Comparison of ENCODE assay signal across 18 mouse cellular contexts in genomic region chr1:160145606-160146005, GRCm38 (mm10). TPM values are rescaled to one million over a fixed set of nuclear protein-coding genes. Genes with fewer than 3 reads are reported as not detected.
"Had no signal": no experiment of that assay in that cellular context is flagged by ENCODE, and none has a peak within 500 bp of the region (broad histone marks: within the 10 kb centered on the region; RNA-seq: fewer than 3 reads in every experiment).

No protein-coding gene starts in this region.

- H3K9me3 ChIP-seq: limb, embryonic 10.5 days; limb, embryonic 13.5 days; liver, embryonic 12.5 days; liver, embryonic 15.5 days; lung, embryonic 15.5 days; midbrain, embryonic 13.5 days had no signal

- H3K4me1 ChIP-seq: limb, embryonic 13.5 days; liver, embryonic 12.5 days; liver, embryonic 15.5 days; lung, embryonic 15.5 days had no signal

- H3K4me3 ChIP-seq: layer of hippocampus, adult 2 months; limb, embryonic 10.5 days; limb, embryonic 13.5 days; liver, embryonic 12.5 days; liver, embryonic 15.5 days; lung, embryonic 15.5 days; midbrain, embryonic 13.5 days had no signal

- H3K9ac ChIP-seq: limb, embryonic 13.5 days; liver, embryonic 12.5 days; liver, embryonic 15.5 days; lung, embryonic 15.5 days; midbrain, embryonic 13.5 days had no signal

- DNase-seq: kidney, adult 8-10 months; kidney, postnatal 14 days; layer of hippocampus, adult 9-11 months; liver; lung, adult 18-20 months; lung, postnatal 14 days; lung, postnatal 4 days; thymus, adult 18-20 months; thymus, postnatal 36 days had no signal

- H3K36me3 ChIP-seq: limb, embryonic 10.5 days; limb, embryonic 13.5 days; liver, embryonic 12.5 days; liver, embryonic 15.5 days; lung, embryonic 15.5 days; midbrain, embryonic 13.5 days had no signal

- H3K4me2 ChIP-seq: limb, embryonic 13.5 days; liver, embryonic 12.5 days; liver, embryonic 15.5 days; lung, embryonic 15.5 days; midbrain, embryonic 13.5 days had no signal

- H3K27me3 ChIP-seq: liver, embryonic 12.5 days; liver, embryonic 15.5 days; lung, embryonic 15.5 days; midbrain, embryonic 13.5 days had no signal

- H3K27ac ChIP-seq: layer of hippocampus, adult 2 months; limb, embryonic 10.5 days; limb, embryonic 13.5 days; liver, embryonic 12.5 days; liver, embryonic 15.5 days; lung, embryonic 15.5 days; midbrain, embryonic 13.5 days had no signal

- ATAC-seq: liver, embryonic 12.5 days; midbrain, embryonic 13.5 days had no signal

RNA-seq across cellular contexts. Expression of gene Tnn, which starts 7.8 kb away (rescaled TPM):
- total RNA-seq: megakaryocyte progenitor cell, adult 5-6 weeks had no signal
- polyA plus RNA-seq: limb, embryonic 10.5 days; midbrain, postnatal 0 days had no signal
